ENCODE assay signal across 39 mouse cellular contexts in the genomic region with DNA sequence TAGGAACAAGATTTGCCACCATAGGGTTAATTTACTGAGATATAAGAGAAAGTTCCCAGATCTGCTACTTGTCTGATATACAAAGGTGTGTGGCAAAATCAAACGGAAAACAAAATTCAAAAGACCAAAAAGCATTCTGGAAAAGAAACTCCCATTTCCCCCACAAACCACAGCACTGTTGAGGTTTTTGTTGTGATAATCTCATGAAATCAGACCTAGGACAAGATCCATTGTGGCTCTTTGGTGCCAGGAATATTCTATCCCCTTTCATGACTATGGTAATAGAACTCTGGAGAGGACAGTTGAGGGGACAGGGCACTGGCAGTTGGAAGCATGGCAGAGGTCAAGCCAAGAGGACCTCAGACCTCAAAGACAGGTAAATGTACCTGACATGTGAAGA. TPM values are rescaled to one million over a fixed set of nuclear protein-coding genes. Genes with fewer than 3 reads are reported as not detected.
"Had no signal": no experiment of that assay in that cellular context is flagged by ENCODE, and none has a peak within 500 bp of the region (broad histone marks: within the 10 kb centered on the region; RNA-seq: fewer than 3 reads in every experiment).

A gene (plus strand): TSS at position 301 of the 400 bp plus-strand sequence.

- H3K4me3 ChIP-seq: heart, embryonic 10.5 days; heart, embryonic 12.5 days; heart, embryonic 13.5 days; heart, embryonic 15.5 days; hindbrain, embryonic 10.5 days; hindbrain, embryonic 12.5 days; hindbrain, embryonic 13.5 days; hindbrain, embryonic 15.5 days; intestine, embryonic 15.5 days; kidney, embryonic 15.5 days; layer of hippocampus, adult 2 months had no signal

- H3K27ac ChIP-seq: heart, embryonic 10.5 days; heart, embryonic 13.5 days; heart, embryonic 15.5 days; hindbrain, embryonic 10.5 days; hindbrain, embryonic 12.5 days; hindbrain, embryonic 13.5 days; hindbrain, embryonic 14.5 days; hindbrain, embryonic 15.5 days; hindbrain, postnatal 0 days; intestine, embryonic 15.5 days; kidney, embryonic 15.5 days; kidney, postnatal 0 days; layer of hippocampus, adult 2 months had no signal

- H3K4me1 ChIP-seq: heart, embryonic 10.5 days; heart, embryonic 12.5 days; heart, embryonic 13.5 days; heart, embryonic 15.5 days; hindbrain, embryonic 10.5 days; hindbrain, embryonic 12.5 days; hindbrain, embryonic 15.5 days; intestine, embryonic 15.5 days; kidney, embryonic 15.5 days had no signal

- DNase-seq: heart, postnatal 10 days; heart, postnatal 14 days; heart, postnatal 36 days; heart, postnatal 4 days; kidney, adult 11 months; kidney, adult 18-20 months; kidney, adult 2 months; kidney, adult 8-10 months; kidney, adult 9 months; kidney, postnatal 10 days; kidney, postnatal 14 days; kidney, postnatal 25 days; kidney, postnatal 36 days; kidney, postnatal 4 days; layer of hippocampus, adult 9-11 months; layer of hippocampus, postnatal 36 days had no signal

- H3K27me3 ChIP-seq: heart, embryonic 12.5 days; heart, embryonic 13.5 days; heart, embryonic 15.5 days; hindbrain, embryonic 12.5 days; hindbrain, embryonic 13.5 days; hindbrain, embryonic 15.5 days; intestine, embryonic 15.5 days; kidney, embryonic 15.5 days had no signal

- H3K36me3 ChIP-seq: heart, embryonic 10.5 days; heart, embryonic 12.5 days; heart, embryonic 13.5 days; heart, embryonic 15.5 days; hindbrain, embryonic 10.5 days; hindbrain, embryonic 12.5 days; hindbrain, embryonic 13.5 days; hindbrain, embryonic 15.5 days; intestine, embryonic 15.5 days; kidney, embryonic 15.5 days had no signal

RNA-seq across cellular contexts. Expression of the gene that starts here (rescaled TPM):
- polyA plus RNA-seq: heart, embryonic 11.5 days; heart, embryonic 12.5 days; heart, embryonic 13.5 days; heart, embryonic 16.5 days; heart, postnatal 0 days; inflammation-experienced regulatory T-cells, adult 6 months; intestine, embryonic 15.5 days; intestine, embryonic 16.5 days; intestine, postnatal 0 days; kidney, adult 2 months; kidney, embryonic 14.5 days; kidney, embryonic 16.5 days; large intestine, adult 2 months had no signal
